Mouse (Mus musculus) megakaryocyte, embryonic 14.5 days (primary cell): ENCODE results near the gene Frmd4b.

ENCODE experiments used
- FLI1 ChIP-seq: IDR thresholded peaks from 2 replicates; pipeline ENCODE4 v1.6.1; 2012; ENCODE audit warnings: low read length, inconsistent platforms, mixed read lengths
- GATA1 ChIP-seq: IDR thresholded peaks from 3 replicates; pipeline ENCODE4 v1.6.1; 2012; ENCODE audit warnings: mixed read lengths, low read length, inconsistent platforms, borderline replicate concordance

DNA sequence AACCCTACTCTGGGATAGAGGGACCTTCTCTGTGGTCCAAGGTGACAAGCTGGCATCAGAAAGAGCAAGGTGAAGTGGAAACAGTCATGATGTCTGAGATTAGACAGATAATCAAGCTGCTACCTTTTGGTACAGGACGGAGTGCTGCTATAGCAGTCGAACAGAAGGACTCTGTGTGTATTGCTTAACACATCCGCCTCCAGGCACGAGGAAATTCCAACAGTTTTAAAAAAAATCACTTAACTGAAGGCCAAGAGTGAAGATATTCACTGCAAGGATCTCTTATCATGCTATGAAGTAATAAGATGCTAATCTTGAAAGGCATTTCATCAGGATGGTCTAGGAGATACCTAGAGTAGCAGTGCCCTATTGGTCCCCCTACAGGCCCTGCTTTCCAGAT lies 298.3 kb downstream of the Frmd4b start:
- TF ChIP-seq GATA1 (no peak), FLI1 (no peak)
